Mouse (Mus musculus) retina, embryonic 14.5 days (tissue): ENCODE measurements at regions not wholly inside any gene's neighbourhood (a gene's known extent, or its start where the extent isn't known, plus 50 kb on each side); places are given as distances from the start of the nearest gene placed in this dataset.

Experiments used
- DNase-seq: peaks from one replicate; pipeline ENCODE4 v3.0.0-alpha.2; 2015; ENCODE audit warnings: low spot score

GRCm38 (mm10) chr3:141140606-141141005 is 71.5 kb downstream of the Pdha2 start:
- no peak for DNase-seq

- peak; percentile 65 for DNase-seq
Measured at GRCm38 (mm10) chr3:141112387-141113163, 99.6 kb downstream of the Pdha2 start.

- peak; percentile 24 for DNase-seq
Measured at GRCm38 (mm10) chr3:141111705-141112385, 100.3 kb downstream of the Pdha2 start.
